Mouse (Mus musculus) kidney, postnatal 0 days (tissue): ENCODE data around the gene Ndrg2. TPM values are rescaled to one million over a fixed set of nuclear protein-coding genes. Genes with fewer than 3 reads are reported as not detected.
A peak's percentile ranks its signal among the peaks of the same experiment; 100 is the strongest.

ENCODE experiments used
- ATAC-seq: fragments of 200-750 bp; cut with Nextera tagmentation; replicated peaks from 2 replicates; pipeline ENCODE4 v1.8.0; 2017; ENCODE audit warnings: low read depth, moderate number of reproducible peaks, moderate TSS enrichment, moderate library complexity; ENCODE audit not compliant: low FRiP score
- DNase-seq: peaks from one replicate; pipeline ENCODE4 v3.0.0-alpha.2; 2016; ENCODE audit warnings: low spot score
- H3K27ac ChIP-seq: fragments of 300-500 bp; sonication (generic); 2 replicates; pipeline ENCODE4 v1.5.1; 2014; ENCODE audit warnings: mild to moderate bottlenecking
- H3K27me3 ChIP-seq: fragments of 300-500 bp; sonication (generic); 2 replicates; pipeline ENCODE4 v1.6.1; 2014; ENCODE audit warnings: low read length, mixed read lengths; ENCODE audit not compliant: insufficient read depth
- H3K36me3 ChIP-seq: fragments of 300-500 bp; sonication (generic); 2 replicates; pipeline ENCODE4 v1.6.1; 2014; ENCODE audit warnings: low read length, mixed read lengths; ENCODE audit not compliant: insufficient read depth
- H3K4me1 ChIP-seq: fragments of 300-500 bp; sonication (generic); replicated peaks from 2 replicates; pipeline ENCODE4 v1.6.1; 2014; ENCODE audit warnings: antibody characterized with exemption, low read length, mixed read lengths; ENCODE audit not compliant: insufficient read depth
- H3K4me2 ChIP-seq: fragments of 300-500 bp; sonication (generic); 2 replicates; pipeline ENCODE4 v1.6.1; 2014; ENCODE audit warnings: mild to moderate bottlenecking, low read length, moderate library complexity, mixed read lengths
- H3K4me3 ChIP-seq: fragments of 300-500 bp; sonication (generic); replicated peaks from 2 replicates; pipeline ENCODE4 v1.5.1; 2014; ENCODE audit warnings: low read depth, low read length
- H3K9ac ChIP-seq: fragments of 300-500 bp; sonication (generic); 2 replicates; pipeline ENCODE4 v1.6.1; 2014; ENCODE audit warnings: low read depth, low read length
- H3K9me3 ChIP-seq: fragments of 300-500 bp; sonication (generic); replicated peaks from 2 replicates; pipeline ENCODE4 v1.6.1; 2016; ENCODE audit warnings: low read length, inconsistent platforms, mixed read lengths
- CTCF ChIP-seq: IDR thresholded peaks from 2 replicates; pipeline ENCODE4 v1.5.1; 2016; ENCODE audit warnings: antibody characterized with exemption, low read depth, mild to moderate bottlenecking, moderate library complexity
- WGBS: fragments of 180-500 bp; shearing (Covaris S2); extraction: QIAGEN DNeasy Blood & Tissue Kit; methylation state at CpG from one replicate; pipeline ENCODE4 v1.1.7; 2014; 5-methylcytosine and 5-hydroxymethylcytosine counted together
- polyA plus RNA-seq: library from polyadenylated mRNA; unstranded; fragments of >200 nt; fragmentation: Nextera tagmentation; extraction: Ambion mirVana; gene quantifications from 2 replicates; pipeline ENCODE4 v1.2.1, GENCODE M21; 2015

The Ndrg2 gene
- polyA plus RNA-seq, 1 experiment from 2014 or later: 95.3 TPM

DNA sequence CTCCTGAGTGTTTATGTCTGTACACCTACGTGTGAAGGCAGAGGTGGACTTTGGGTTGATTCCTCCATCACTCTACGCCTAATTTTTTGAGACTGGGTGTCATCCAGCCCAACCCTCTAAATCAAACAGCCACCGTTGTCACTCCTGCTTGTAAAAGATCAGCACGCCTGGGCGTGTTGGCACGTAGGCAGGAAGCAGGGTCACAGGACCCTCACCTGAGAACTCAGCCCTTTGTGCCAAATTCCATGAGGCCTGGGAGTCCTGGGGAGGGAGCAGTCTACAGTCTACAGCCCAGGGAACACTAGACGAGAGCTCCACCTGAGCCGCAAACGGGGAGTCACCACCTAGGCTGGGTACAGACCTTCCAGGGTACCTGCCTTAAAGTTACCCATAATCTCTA, 10.2 kb downstream of the Ndrg2 start:
- no peak overlapping the region for H3K4me3 ChIP-seq
- H3K27ac ChIP-seq: no peak overlapping the region
- H3K9me3 ChIP-seq: no peaks in the 10 kb centered on the region
- no peak overlapping the region for H3K4me2 ChIP-seq
- H3K36me3 ChIP-seq: no peaks in the 10 kb centered on the region
- no peaks in the 10 kb centered on the region for H3K4me1 ChIP-seq
- no peak for TF ChIP-seq CTCF
- H3K27me3 ChIP-seq: no peaks in the 10 kb centered on the region
- H3K9ac ChIP-seq: no peak overlapping the region
- ATAC-seq (no peak), DNase-seq (no peak)
- WGBS: 76% methylated on average over 9 of the region's 9 CpGs

DNA sequence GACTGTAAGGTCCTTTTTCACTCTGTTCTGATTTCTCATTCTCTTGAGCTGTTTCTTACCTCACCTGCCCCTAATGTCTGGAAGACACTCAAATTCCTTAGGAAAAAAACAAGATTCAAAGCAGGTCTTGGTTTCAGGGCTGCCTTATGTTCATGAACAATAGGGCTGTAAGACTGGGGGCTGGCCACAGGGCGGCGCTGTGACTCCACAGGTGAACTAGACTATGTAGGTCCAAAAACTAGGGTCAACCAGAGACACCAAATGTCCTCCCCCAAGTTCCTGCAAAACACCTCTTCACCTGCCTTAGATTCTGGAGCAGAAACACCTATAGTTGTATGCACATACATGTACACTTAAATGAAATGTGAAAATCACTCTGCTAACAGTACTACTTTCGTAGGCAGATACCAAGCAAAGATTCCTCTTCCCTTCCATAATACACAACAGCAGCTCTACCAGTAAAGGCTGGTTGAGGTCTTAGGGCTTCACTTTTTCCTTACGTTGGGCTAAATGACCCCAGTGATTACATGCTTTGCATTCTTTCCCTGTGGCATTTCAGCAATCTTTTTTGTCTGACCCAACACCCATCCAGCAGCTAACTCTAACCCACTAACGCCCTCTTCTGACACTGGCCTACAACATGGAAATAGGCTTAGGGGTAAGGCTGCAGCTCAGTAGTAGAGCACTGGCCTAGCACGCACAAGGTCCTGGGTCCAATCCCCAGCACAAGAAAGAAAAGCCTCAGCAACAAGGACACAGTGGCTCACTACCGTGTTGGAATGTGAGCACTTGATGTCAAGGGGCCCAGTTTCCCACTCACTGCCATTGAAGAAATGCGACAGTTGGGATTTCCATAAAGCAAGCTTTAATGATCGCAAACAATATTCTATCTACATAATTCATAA, 10.9 kb downstream of the Ndrg2 start:
- 61% methylated on average over 9 of the region's 9 CpGs for WGBS
- DNase-seq: peak; percentile 85
- Histone ChIP-seq H3K4me2 (no peak overlapping the region), H3K27ac (no peak overlapping the region), H3K4me1 (no peaks in the 10 kb centered on the region), H3K27me3 (no peaks in the 10 kb centered on the region), H3K4me3 (no peak overlapping the region), H3K9ac (no peak overlapping the region), H3K36me3 (no peaks in the 10 kb centered on the region), H3K9me3 (no peaks in the 10 kb centered on the region)
- peak; percentile 96 for TF ChIP-seq CTCF
- peak; percentile 73; the same call in 1 of the 2 replicates for ATAC-seq

DNA sequence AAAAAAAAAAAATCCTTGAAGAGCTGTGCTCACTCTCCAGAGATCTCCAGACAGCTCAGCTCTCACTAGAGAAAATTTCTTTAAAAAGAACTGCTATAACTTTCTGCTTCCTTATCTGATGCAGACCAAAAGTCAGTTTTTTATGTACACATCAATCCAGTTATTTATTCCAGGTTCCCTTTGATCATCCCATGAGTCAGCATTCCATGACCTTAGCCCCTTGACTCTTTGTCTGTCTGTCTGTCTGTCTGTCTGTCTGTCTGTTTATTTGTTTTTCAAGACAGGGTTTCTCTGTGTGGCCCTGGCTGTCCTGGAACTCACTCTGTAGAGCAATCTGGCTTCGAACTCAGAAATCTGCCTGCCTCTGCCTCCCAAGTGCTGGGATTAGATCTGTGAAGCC, 14.6 kb downstream of the Ndrg2 start:
- Histone ChIP-seq H3K9me3 (no peaks in the 10 kb centered on the region), H3K27me3 (no peaks in the 10 kb centered on the region), H3K4me2 (no peak overlapping the region), H3K27ac (no peak overlapping the region), H3K4me1 (no peaks in the 10 kb centered on the region), H3K9ac (no peak overlapping the region), H3K4me3 (no peak overlapping the region), H3K36me3 (no peaks in the 10 kb centered on the region)
- no peak for TF ChIP-seq CTCF
- ATAC-seq (no peak), DNase-seq (no peak)
- WGBS: 97% methylated on average over 1 of the region's 1 CpGs

DNA sequence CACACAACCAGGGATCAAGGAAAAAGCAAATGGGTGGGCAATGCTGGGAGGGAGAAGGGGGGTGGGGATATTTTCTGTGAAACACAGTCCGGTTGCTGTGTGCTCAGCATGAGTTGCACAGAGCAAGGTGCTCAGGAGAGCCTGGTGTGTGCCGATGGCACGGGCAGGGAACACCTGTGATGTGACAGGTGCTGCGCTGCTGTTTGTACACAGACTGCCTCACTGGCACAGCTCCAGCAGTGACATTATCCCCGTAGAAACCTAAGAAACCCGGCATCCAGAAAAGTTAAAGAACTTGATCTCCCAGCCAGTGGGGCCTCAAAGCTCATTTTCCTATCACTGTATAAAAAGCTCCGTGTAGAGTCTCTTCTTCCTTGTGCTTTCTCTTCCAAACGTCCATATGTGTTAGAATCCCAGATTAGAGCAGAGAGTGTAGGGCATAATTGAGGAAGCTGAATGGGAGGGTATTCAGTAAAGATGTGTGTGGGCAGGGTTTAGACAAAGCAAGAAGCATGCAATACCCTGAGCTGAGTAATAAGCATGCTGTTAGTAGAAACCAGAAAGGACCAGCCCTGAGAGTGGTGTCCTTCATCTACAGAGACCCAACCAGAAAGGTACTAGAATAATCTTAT, 17.3 kb downstream of the Ndrg2 start:
- Histone ChIP-seq H3K4me1 (no peaks in the 10 kb centered on the region), H3K9ac (no peak overlapping the region), H3K27me3 (no peaks in the 10 kb centered on the region), H3K4me2 (no peak overlapping the region), H3K36me3 (peaks cover 5% of the 10 kb centered on the region), H3K4me3 (no peak overlapping the region), H3K9me3 (no peaks in the 10 kb centered on the region), H3K27ac (no peak overlapping the region)
- no peak for TF ChIP-seq CTCF
- no peak for DNase-seq
- WGBS: 82% methylated on average over 8 of the region's 8 CpGs
- ATAC-seq: no peak

DNA sequence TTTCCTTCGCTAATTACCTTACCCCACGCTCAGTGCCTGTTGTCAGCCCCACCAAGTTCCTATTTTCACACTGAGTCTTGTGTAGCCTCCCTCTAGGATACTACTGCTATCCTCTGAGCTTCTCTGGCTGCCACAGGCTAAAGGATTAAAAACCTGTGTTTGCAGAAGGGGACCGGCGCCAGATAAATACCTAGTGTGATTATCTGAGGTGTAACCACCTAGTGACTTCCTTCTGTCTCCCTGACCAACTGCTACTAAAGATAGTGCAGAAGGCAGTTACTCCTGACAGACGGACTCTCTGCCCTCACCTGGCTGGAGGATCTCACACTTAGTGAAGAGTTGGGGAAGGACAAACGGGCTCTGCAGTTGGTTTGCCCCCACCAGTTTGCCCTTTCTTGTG, 17.9 kb downstream of the Ndrg2 start:
- no peak for ATAC-seq
- Histone ChIP-seq H3K4me2 (no peak overlapping the region), H3K4me1 (no peaks in the 10 kb centered on the region), H3K27me3 (no peaks in the 10 kb centered on the region), H3K9ac (no peak overlapping the region), H3K4me3 (no peak overlapping the region), H3K9me3 (no peaks in the 10 kb centered on the region), H3K36me3 (peaks cover 12% of the 10 kb centered on the region), H3K27ac (no peak overlapping the region)
- 87% methylated on average over 6 of the region's 6 CpGs for WGBS
- no peak for TF ChIP-seq CTCF
- DNase-seq: no peak

DNA sequence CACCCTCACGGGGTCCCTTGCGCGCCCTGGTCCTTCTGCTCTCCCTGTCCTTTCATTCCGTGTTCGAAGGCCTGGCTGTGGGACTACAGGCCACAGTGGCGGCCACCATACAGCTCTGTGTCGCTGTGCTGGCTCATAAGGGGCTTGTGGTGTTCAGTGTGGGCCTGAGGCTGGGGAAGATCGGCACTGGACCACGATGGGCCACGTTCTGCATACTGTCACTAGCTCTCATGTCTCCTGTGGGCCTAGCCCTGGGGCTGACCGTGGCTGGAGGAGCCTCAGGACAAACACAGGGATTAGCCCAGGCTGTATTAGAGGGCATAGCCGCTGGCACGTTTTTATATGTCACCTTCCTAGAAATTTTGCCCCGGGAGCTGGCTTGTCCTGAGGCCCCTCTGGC, 18.9 kb downstream of the Ndrg2 start:
- Histone ChIP-seq H3K4me1 (no peaks in the 10 kb centered on the region), H3K36me3 (peaks cover 17% of the 10 kb centered on the region), H3K4me2 (no peak overlapping the region), H3K4me3 (no peak overlapping the region), H3K27me3 (no peaks in the 10 kb centered on the region), H3K9ac (no peak overlapping the region), H3K9me3 (no peaks in the 10 kb centered on the region), H3K27ac (no peak overlapping the region)
- ATAC-seq (no peak), DNase-seq (no peak)
- 85% methylated on average over 14 of the region's 14 CpGs for WGBS
- TF ChIP-seq CTCF: no peak
